Mouse (Mus musculus) ovary, adult 2 months (tissue): ENCODE results near the gene B430218F22Rik. TPM values are rescaled to one million over a fixed set of nuclear protein-coding genes. Genes with fewer than 3 reads are reported as not detected.

ENCODE experiments used
- polyA plus RNA-seq: library from polyadenylated mRNA; depleted of rRNA; stranded (reverse); fragments of >200 nt; gene quantifications from 2 replicates; pipeline ENCODE4 v1.2.3, GENCODE M21; 2012; rRNA removed

Gene B430218F22Rik
- 0.55 and 0.67 TPM in 2 replicates for polyA plus RNA-seq

DNA sequence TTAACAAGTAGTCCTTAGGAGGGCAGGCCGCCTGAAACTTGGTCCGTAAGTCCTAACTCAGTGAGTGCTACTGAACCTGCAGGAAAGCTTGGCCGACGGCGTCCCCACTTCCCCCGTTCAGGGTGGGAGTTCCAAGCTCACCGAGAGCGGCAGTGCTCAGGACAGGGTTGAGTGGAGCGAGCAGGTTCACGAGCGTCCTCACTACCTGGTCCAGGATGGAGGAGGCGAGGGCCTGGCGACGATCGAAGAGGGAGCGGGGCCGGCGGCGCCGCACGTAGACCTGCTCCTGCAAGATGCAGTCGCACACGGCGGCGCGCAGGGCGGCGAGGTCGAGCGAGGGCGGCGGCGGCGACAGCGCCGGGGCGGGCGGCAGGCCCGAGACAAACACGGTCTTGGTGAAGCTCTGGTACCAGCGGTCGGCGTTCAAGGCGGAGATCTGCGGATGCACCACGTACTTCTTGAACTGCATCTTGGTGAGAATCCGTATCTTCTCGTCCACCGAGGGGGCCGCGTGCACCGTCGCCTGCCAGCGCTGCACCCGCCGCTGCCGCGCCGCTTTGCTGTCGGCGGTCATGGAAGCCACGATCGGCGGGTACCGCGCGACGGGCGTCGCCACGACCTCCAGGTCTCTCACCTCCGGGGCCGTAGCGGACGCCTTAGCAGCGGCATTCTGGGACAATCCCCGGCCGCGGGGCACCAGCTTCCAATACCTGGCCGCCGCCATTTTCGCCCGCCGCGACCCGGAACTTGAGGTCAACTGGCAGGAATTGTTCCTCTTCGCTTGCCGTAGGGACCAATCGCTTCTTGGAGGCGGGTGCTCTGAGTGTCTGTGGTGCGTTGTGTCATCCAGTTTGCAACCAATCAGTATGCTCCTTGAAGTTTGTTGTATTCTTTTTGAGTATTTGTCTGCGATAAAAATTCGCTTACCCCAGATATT is at the start of gene B430218F22Rik, which contains the start of gene Mrps30:
Gene B430218F22Rik, plus strand, starts transcription at position 120 of the 937 bp plus-strand sequence.
Gene Mrps30, minus strand, starts transcription at position 742 of the 937 bp plus-strand sequence.

Other genes with a start within 250 kb of the B430218F22Rik start
- 42.7 and 77.6 TPM in 2 replicates for gene Mrps30, start 622 bp downstream of the B430218F22Rik start, polyA plus RNA-seq